Mouse (Mus musculus): ENCODE data around the gene Ddx55. TPM values are rescaled to one million over a fixed set of nuclear protein-coding genes. Genes with fewer than 3 reads are reported as not detected.
A peak's percentile ranks its signal among the peaks of the same experiment; 100 is the strongest.

The Ddx55 gene
- polyA plus RNA-seq, 1 experiment from 2014 or later, result 21.0 TPM

DNA sequence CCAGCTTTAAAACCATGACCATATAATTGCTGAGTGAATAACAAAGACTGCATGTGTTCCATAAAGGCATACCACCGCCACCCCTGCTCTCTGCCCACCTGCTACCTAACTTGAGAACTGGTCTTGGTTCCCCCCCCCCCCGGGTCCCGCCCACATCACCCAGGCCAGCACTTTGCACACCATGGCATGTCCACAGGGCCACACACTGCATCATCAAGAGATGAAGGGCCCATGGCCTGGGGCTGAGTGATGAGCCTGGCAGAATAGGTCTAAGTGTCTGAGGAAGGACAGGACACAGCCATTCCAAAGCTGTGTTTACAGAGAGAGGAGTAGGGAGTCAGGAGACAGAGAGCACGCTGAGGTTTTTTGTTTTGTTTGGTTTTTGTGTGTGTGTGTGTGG lies 24.3 kb upstream of the Ddx55 start:
- Histone ChIP-seq H3K9me3 (no peaks in the 10 kb centered on the region), H3K27ac (replicated peaks) (0 out of 2 replicates have a peak overlapping the region, but pooled peaks have one; percentile 6), H3K4me1 (peaks cover 36% of the 10 kb centered on the region), H3K9ac (replicated peaks) (peak overlapping the region; percentile 45; the same call in 1 of the 2 replicates), H3K4me2 (replicated peaks) (peak overlapping the region; percentile 75), H3K36me3 (no peaks in the 10 kb centered on the region; the same call in 1 of the 2 replicates), H3K4me3 (peak overlapping the region; percentile 89; the same call in 1 of the 2 replicates), H3K27me3 (no peaks in the 10 kb centered on the region)
- 83% methylated on average over 4 of the region's 4 CpGs for WGBS
- ATAC-seq (ENCODE audit: low FRiP score, low read depth), result no peak

DNA sequence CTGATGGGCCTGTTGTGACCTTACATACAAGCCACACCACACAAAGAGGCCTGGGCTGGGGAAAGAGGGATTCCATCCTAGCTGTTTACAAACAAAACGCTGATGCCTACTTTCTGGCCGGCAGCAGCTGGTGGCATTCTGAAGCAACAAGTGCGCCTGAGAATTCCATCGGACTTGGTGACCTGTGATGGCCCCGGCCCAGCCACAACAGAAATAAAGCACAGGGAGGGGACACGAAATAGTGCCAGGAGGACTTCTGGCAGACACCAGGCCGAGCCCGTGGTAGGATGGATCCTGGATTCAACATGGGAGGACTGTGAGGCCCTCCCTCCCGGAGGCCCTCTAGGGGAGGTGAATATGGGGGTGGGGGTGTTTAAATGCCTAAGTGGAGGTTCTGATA lies 23.9 kb upstream of the Ddx55 start:
- no peaks in the 10 kb centered on the region for H3K9me3 ChIP-seq
- H3K9ac ChIP-seq (replicated peaks), result peak overlapping the region; percentile 45; the same call in 1 of the 2 replicates
- H3K4me2 ChIP-seq (replicated peaks), result peak overlapping the region; percentile 75
- H3K4me1 ChIP-seq, result peaks cover 36% of the 10 kb centered on the region
- peak overlapping the region; percentile 89 for H3K4me3 ChIP-seq
- 0 out of 2 replicates have a peak overlapping the region, but pooled peaks have one; percentile 6 for H3K27ac ChIP-seq (replicated peaks)
- 61% methylated on average over 9 of the region's 9 CpGs for WGBS
- no peak for ATAC-seq (ENCODE audit: low FRiP score, low read depth)
- H3K27me3 ChIP-seq, result no peaks in the 10 kb centered on the region
- no peaks in the 10 kb centered on the region for H3K36me3 ChIP-seq

DNA sequence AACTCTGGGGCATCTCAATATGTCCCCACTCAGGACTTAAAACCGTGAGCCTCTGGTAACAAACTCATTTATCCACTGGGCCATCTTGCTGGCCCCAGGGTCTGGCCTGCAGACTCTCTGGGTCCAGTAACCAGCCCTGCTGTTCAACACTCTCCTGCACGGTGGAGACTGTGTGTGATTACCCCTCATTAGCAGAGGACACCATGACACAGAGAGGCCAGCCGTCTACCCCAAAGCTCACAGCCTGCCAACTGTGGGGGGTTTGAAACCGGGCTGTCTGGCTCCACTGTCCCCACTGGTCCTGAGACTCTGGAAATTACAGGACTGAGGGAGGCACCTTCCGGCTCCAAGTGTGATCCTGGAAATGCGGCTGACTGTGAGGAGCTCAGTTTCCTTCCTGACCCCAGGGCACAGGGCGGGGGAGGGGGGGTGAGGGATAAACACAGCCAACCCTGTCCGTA lies 23.4 kb upstream of the Ddx55 start:
- 41% methylated on average over 8 of the region's 8 CpGs for WGBS
- Histone ChIP-seq H3K27ac (replicated peaks) (0 out of 2 replicates have a peak overlapping the region, but pooled peaks have one; percentile 6), H3K9me3 (no peaks in the 10 kb centered on the region)

DNA sequence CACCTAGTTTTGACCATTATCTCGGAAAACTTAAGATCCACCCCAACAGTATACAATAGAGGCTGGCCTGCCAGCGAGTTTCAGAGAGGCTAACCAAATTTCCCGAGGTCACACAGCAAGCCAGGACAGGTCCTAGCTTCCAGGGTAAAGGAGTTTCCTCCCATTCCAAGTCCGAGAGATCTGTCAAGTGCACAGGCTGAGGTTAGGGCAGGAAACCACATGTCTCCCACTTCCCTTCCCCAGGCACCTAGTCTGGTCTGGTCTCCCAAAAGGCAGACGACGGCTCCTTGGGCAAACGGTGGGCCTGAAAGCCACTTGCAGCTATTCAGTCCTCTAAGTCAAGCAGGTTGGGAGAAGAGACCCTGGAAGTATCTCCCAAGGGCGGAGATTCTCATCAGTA lies 23.0 kb upstream of the Ddx55 start:
- H3K9me3 ChIP-seq, result no peaks in the 10 kb centered on the region
- H3K4me1 ChIP-seq, result peaks cover 36% of the 10 kb centered on the region
- H3K36me3 ChIP-seq, result no peaks in the 10 kb centered on the region
- H3K9ac ChIP-seq (replicated peaks), result peak overlapping the region; percentile 45; the same call in 1 of the 2 replicates
- peak overlapping the region; percentile 75 for H3K4me2 ChIP-seq (replicated peaks)
- H3K27ac ChIP-seq (replicated peaks), result no peak overlapping the region
- no peak for ATAC-seq (ENCODE audit: low FRiP score, low read depth)
- WGBS, result 70% methylated on average over 8 of the region's 8 CpGs
- H3K4me3 ChIP-seq, result peak overlapping the region; percentile 89
- H3K27me3 ChIP-seq, result no peaks in the 10 kb centered on the region

More for the DNA sequence above, 23.4 kb upstream of the Ddx55 start:
- Histone ChIP-seq H3K9ac (replicated peaks) (peak overlapping the region; percentile 45; the same call in 1 of the 2 replicates), H3K4me2 (replicated peaks) (peak overlapping the region; percentile 75), H3K4me3 (peak overlapping the region; percentile 89), H3K4me1 (peaks cover 36% of the 10 kb centered on the region), H3K36me3 (no peaks in the 10 kb centered on the region), H3K27me3 (no peaks in the 10 kb centered on the region)
- ATAC-seq (ENCODE audit: low FRiP score, low read depth), result no peak

DNA sequence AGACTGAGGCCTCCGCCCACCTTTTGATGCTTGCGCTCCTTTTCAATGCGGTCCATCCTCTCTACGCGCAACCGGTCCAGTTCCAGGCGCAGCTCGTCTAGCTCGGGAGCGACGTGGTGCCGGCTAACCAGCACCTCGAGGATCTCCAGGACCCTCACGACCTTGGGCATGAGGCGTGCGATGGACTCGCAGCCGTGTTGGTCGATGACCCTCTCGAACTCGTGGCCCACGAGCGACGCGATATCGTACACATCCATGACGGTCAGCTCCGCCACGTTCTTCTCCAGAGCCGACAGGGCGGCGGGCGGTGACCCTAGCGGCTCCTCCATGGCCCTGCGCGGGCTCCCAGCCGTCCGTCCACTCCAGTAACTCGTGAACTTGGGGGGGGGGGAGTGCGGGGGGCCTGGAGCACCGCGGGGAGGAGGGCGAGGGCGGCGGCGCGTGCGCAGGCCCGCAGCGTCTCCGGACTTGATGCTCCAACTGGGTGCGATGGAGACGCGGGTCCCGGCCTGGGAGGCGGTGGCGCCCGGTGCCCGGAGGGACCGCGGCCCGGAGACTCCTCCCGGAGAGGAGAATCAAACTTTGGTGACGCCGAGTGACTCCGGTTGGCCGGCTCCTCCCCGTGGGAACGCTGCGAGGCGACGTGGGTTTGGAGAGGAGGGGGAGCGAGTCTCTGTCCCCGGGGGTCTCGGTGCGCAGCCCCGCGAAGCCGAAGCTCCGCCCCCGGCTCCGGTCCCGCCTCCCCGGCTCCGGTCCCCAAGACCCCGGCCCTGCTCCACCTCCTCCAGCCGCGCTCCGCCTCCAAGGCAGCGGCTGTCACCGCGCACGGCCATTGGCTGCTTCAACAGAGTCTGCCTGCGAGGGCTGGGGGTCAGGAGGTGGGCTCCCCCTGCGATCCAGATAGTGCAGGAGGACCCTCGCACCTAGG lies 21.7 kb upstream of the Ddx55 start, which contains the start of gene Rilpl1:
Gene Rilpl1, minus strand, starts transcription at position 737 of the 928 bp plus-strand sequence.
- 1% methylated on average over 92 of the region's 96 CpGs for WGBS
- H3K4me2 ChIP-seq (replicated peaks), result peak within 1 kb of the TSS; percentile 75
- peak within 1 kb of the TSS; percentile 89 for H3K4me3 ChIP-seq
- H3K27ac ChIP-seq (replicated peaks), result peak within 1 kb of the TSS; percentile 82
- peak within 1 kb of the TSS; percentile 79 for H3K9ac ChIP-seq (replicated peaks)
- H3K9me3 ChIP-seq, result no peaks in the 10 kb centered on the region
- H3K27me3 ChIP-seq, result 0 out of 2 replicates have a peak, but pooled peaks cover 3% of the 10 kb centered on the region
- H3K36me3 ChIP-seq, result no peaks in the 10 kb centered on the region
- H3K4me1 ChIP-seq, result peaks cover 36% of the 10 kb centered on the region
- peak; percentile 95 for ATAC-seq (ENCODE audit: low FRiP score, low read depth)

DNA sequence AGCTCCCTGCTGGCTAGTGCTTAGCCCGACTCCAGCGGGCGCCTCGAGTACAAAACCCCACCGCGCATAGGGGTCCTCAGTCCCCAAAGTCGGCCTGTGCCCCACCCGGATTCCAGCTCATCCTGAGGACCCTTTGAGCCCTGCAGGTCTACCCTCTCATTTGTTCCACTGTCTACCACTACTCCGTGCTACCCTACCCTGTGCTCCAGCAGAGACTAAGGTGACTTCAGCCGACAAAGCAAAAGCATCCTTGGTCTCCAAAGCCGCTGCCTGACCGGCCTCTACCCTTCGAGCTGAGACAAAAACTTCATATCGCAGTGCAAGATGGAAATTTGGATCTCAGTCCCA lies 21.1 kb upstream of the Ddx55 start:
- WGBS, result 13% methylated on average over 14 of the region's 14 CpGs
- Histone ChIP-seq H3K4me1 (peaks cover 37% of the 10 kb centered on the region), H3K9me3 (no peaks in the 10 kb centered on the region), H3K27ac (replicated peaks) (peak overlapping the region; percentile 82), H3K27me3 (0 out of 2 replicates have a peak, but pooled peaks cover 3% of the 10 kb centered on the region), H3K4me3 (peak overlapping the region; percentile 89), H3K36me3 (no peaks in the 10 kb centered on the region), H3K9ac (replicated peaks) (peak overlapping the region; percentile 79), H3K4me2 (replicated peaks) (peak overlapping the region; percentile 75)
- ATAC-seq (ENCODE audit: low FRiP score, low read depth), result peak; percentile 72

DNA sequence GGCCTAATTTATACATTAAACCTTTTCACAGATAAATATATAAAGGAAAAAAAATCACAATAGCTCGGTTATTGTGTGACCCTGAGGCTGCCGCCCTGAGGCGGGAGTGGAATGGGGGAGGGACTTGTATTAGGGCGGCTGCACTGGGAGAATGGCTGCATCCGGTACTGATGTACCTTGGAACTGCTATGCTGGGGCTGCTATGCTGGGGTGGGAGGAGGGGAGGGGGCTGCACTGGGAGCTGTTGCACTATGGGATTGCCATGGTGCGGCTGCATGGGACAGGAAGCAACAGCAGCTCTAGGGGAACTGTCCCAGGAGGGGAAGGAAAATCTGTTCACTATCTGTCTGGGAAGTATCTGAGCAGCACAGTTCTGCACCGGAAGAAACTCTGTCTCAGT lies 20.2 kb upstream of the Ddx55 start:
- no peak overlapping the region for H3K9ac ChIP-seq (replicated peaks)
- no peak overlapping the region for H3K4me3 ChIP-seq
- H3K27ac ChIP-seq (replicated peaks), result no peak overlapping the region
- H3K4me1 ChIP-seq, result peaks cover 39% of the 10 kb centered on the region
- H3K9me3 ChIP-seq, result no peaks in the 10 kb centered on the region
- no peak for ATAC-seq (ENCODE audit: low FRiP score, low read depth)
- no peaks in the 10 kb centered on the region for H3K36me3 ChIP-seq
- H3K4me2 ChIP-seq (replicated peaks), result no peak overlapping the region
- WGBS, result 44% methylated on average over 7 of the region's 7 CpGs
- 0 out of 2 replicates have a peak, but pooled peaks cover 3% of the 10 kb centered on the region for H3K27me3 ChIP-seq

DNA sequence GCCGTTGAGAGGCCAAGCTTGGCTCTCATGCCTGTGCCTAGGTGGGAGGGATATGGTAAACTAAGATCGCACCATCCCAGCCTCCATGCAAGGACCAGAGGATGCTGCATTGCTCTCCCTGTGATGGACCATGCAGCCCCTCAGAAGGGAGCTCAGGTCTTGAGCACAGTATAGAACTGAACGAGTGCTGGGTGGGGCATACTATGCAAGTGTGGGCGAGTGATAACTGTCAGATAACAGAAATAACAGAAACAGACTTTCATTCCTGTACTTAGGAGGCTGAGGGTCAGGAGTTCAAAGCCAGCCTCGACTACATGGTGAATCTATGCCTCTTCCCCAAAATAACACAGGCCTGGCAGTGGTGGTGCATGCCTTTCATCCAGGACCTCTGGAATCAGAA lies 17.6 kb upstream of the Ddx55 start:
- 71% methylated on average over 5 of the region's 5 CpGs for WGBS
- Histone ChIP-seq H3K4me1 (peaks cover 21% of the 10 kb centered on the region), H3K4me2 (replicated peaks) (no peak overlapping the region), H3K9ac (replicated peaks) (no peak overlapping the region), H3K27ac (replicated peaks) (no peak overlapping the region), H3K4me3 (no peak overlapping the region), H3K36me3 (no peaks in the 10 kb centered on the region), H3K9me3 (no peaks in the 10 kb centered on the region), H3K27me3 (0 out of 2 replicates have a peak, but pooled peaks cover 3% of the 10 kb centered on the region)
- ATAC-seq (ENCODE audit: low FRiP score, low read depth), result no peak

DNA sequence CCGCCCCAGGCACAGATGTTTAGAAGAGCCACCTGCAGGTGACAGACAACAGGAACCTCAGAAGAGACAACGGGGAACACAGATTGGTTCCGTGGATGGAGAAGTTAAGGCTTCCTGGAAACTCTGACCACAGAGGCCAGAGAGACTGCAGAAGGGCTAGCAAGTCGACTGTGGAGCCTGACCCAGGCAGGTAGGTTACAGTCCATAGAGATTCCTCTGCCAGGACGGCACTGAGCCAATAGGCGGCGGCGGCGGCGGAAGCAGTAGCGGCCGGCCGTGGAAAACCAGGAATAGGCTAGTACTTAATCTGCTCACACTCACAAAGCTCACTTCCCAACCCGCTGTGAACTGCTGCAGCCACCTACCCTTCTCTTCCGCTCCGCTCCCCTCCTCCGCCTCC lies 15.9 kb upstream of the Ddx55 start:
- 0 out of 2 replicates have a peak, but pooled peaks cover 3% of the 10 kb centered on the region for H3K27me3 ChIP-seq
- ATAC-seq (ENCODE audit: low FRiP score, low read depth), result no peak
- H3K27ac ChIP-seq (replicated peaks), result 0 out of 2 replicates have a peak overlapping the region, but pooled peaks have one; percentile 10
- H3K9ac ChIP-seq (replicated peaks), result peak overlapping the region; percentile 26; the same call in 1 of the 2 replicates
- 2% methylated on average over 17 of the region's 17 CpGs for WGBS
- peak overlapping the region; percentile 33 for H3K4me2 ChIP-seq (replicated peaks)
- H3K36me3 ChIP-seq, result no peaks in the 10 kb centered on the region
- H3K9me3 ChIP-seq, result no peaks in the 10 kb centered on the region
- H3K4me1 ChIP-seq, result peaks cover 14% of the 10 kb centered on the region
- H3K4me3 ChIP-seq, result no peak overlapping the region

DNA sequence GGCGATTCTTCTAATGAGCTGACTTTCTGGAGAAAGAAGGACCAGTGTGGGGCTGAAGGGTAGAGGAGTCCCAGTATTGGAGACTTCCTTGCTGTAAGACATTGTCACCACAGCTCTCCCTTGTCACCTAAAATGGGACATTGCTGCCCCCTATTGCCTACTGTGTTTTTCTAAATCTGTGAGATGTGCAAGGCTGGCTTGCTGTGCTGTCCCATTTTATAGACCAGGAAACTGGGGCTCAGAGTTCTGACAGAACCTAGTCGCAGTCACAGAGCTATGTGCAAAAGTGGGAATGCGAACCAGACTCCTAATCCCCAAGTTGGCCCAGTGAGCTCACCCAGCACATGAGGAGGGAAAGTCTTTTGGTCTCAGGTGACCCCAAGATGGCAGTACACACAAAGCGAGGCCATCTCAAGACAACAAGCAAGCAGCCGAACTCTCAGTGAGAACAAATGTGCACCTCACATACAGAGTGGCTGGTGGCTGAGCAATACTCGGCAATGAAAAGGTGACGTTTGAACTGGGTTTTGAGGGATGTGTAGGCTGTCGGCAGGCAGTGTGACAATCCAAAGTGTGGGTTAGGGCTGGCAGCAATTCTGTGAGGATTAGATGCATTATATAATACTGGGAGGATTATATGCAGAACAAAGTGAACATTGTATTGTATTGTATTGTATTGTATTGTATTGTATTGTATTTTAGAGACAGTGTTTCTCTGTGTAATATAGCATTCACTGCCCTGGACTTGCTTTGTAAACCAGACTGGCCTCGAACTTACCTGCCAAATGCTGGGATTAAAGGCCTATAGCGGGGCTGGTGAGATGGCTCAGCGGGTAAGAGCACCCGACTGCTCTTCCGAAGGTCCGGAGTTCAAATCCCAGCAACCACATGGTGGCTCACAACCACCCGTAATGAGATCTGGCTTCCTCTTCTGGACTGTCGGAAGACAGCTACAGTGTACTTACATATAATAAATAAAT lies 13.6 kb upstream of the Ddx55 start:
- Histone ChIP-seq H3K9me3 (no peaks in the 10 kb centered on the region), H3K4me2 (replicated peaks) (no peak overlapping the region), H3K27me3 (0 out of 2 replicates have a peak, but pooled peaks cover 3% of the 10 kb centered on the region), H3K36me3 (peaks cover 7% of the 10 kb centered on the region), H3K9ac (replicated peaks) (no peak overlapping the region), H3K27ac (replicated peaks) (no peak overlapping the region), H3K4me3 (no peak overlapping the region), H3K4me1 (peaks cover 18% of the 10 kb centered on the region)
- 70% methylated on average over 16 of the region's 16 CpGs for WGBS
- no peak for ATAC-seq (ENCODE audit: low FRiP score, low read depth)

DNA sequence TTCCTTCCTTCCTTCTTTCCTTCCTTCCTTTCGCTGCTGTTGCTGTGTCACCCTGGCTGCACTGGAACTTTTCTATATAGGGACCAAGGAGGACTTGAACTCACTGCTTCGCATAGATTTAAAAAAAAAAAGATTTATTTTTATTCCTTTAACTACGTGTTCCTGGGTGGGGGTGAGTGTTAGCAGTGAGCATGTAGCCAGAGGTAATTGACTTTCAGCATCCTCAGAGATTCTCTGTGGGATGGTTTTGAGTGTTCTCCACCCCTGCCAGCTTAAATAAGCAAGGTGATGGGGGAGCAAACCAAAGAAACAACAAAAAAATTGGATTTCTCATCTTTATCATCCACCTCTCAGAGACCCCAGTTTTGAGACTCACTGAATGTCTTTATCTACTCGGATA lies 12.8 kb upstream of the Ddx55 start:
- Histone ChIP-seq H3K4me1 (peaks cover 18% of the 10 kb centered on the region), H3K9me3 (no peaks in the 10 kb centered on the region), H3K27ac (replicated peaks) (peak overlapping the region; percentile 58), H3K27me3 (0 out of 2 replicates have a peak, but pooled peaks cover 2% of the 10 kb centered on the region), H3K9ac (replicated peaks) (no peak overlapping the region), H3K4me2 (replicated peaks) (peak overlapping the region; percentile 42), H3K4me3 (peak overlapping the region; percentile 98), H3K36me3 (peaks cover 15% of the 10 kb centered on the region)
- WGBS, result 77% methylated on average over 4 of the region's 4 CpGs
- no peak for ATAC-seq (ENCODE audit: low FRiP score, low read depth)

All from midbrain, embryonic 12.5 days (tissue).